Mouse (Mus musculus) kidney, adult 9 months (tissue): Measurements from ENCODE around the gene Ssr2.

Experiments used
- DNase-seq: peaks from one replicate; pipeline ENCODE4 v3.0.0; 2022

The Ssr2 gene

GRCm38 (mm10) chr3:88575540-88575939, at the start of gene Ssr2:
Gene Ssr2, plus strand, starts transcription at chr3:88575876.
- no peak for DNase-seq

- peak; percentile 93 for DNase-seq
Observed at GRCm38 (mm10) chr3:88526157-88527131, 49.2 kb upstream of the Ssr2 start.

- DNase-seq: no peak
Observed at GRCm38 (mm10) chr3:88527565-88527964, 48.1 kb upstream of the Ssr2 start.

GRCm38 (mm10) chr3:88528646-88529045, 47.0 kb upstream of the Ssr2 start:
- DNase-seq: no peak

GRCm38 (mm10) chr3:88529204-88530000, 46.3 kb upstream of the Ssr2 start:
- no peak for DNase-seq

GRCm38 (mm10) chr3:88530082-88530864, 45.4 kb upstream of the Ssr2 start:
- no peak for DNase-seq

GRCm38 (mm10) chr3:88531348-88532298, 44.1 kb upstream of the Ssr2 start:
- DNase-seq: peak; percentile 82

GRCm38 (mm10) chr3:88532299-88532674, 43.4 kb upstream of the Ssr2 start, which contains the start of gene Mex3a:
Gene Mex3a, plus strand, starts transcription at chr3:88532395.
- DNase-seq: no peak

GRCm38 (mm10) chr3:88532689-88533511, 42.8 kb upstream of the Ssr2 start:
- DNase-seq: no peak

- no peak for DNase-seq
Observed at GRCm38 (mm10) chr3:88533706-88534105, 42.0 kb upstream of the Ssr2 start.

- no peak for DNase-seq
Observed at GRCm38 (mm10) chr3:88535005-88535404, 40.7 kb upstream of the Ssr2 start.

- peak; percentile 50 for DNase-seq
Observed at GRCm38 (mm10) chr3:88535527-88535926, 40.1 kb upstream of the Ssr2 start.

- DNase-seq: peak; percentile 86
Observed at GRCm38 (mm10) chr3:88536103-88536930, 39.4 kb upstream of the Ssr2 start.

- no peak for DNase-seq
Observed at GRCm38 (mm10) chr3:88537146-88537545, 38.5 kb upstream of the Ssr2 start.

- DNase-seq: no peak
Observed at GRCm38 (mm10) chr3:88538271-88539145, 37.2 kb upstream of the Ssr2 start.

- no peak for DNase-seq
Observed at GRCm38 (mm10) chr3:88539397-88539796, 36.3 kb upstream of the Ssr2 start.

GRCm38 (mm10) chr3:88540085-88540484, 35.6 kb upstream of the Ssr2 start:
- no peak for DNase-seq

GRCm38 (mm10) chr3:88541622-88542401, 33.9 kb upstream of the Ssr2 start:
- no peak for DNase-seq
